Mouse (Mus musculus): ENCODE measurements around the gene Rab15. TPM values are rescaled to one million over a fixed set of nuclear protein-coding genes. Genes with fewer than 3 reads are reported as not detected.
"Not testable (repeated sequence)": the region's sequence is repeated elsewhere in the genome, so short reads cannot be mapped to it uniquely, and the experiment has no call there.

Gene Rab15
- polyA plus RNA-seq, 1 experiment from 2014 or later = 2.0 TPM

GRCm38 (mm10) chr12:76805056-76805811, 17.5 kb downstream of the Rab15 start:
- Histone ChIP-seq H3K4me3 (ENCODE audit: control insufficient read depth in 1 of 2, insufficient read depth in 1 of 2, low read depth in 1 of 2, low read length in 2 of 2) (no peak overlapping the region), H3K9ac (ENCODE audit: low read length) (no peak overlapping the region), H3K4me1 (ENCODE audit: control insufficient read depth in 2 of 2, insufficient read depth in 2 of 2, low read length in 2 of 2) (peaks cover 5% of the 10 kb centered on the region in 2 experiments; a peak in 2 of 4 replicates), H3K27me3 (ENCODE audit: control insufficient read depth, insufficient read depth, low read length) (no peaks in the 10 kb centered on the region), H3K4me2 (ENCODE audit: low read length) (no peak overlapping the region), H3K27ac (replicated peaks in 1 of 2; ENCODE audit: control insufficient read depth in 1 of 2, insufficient read depth in 1 of 2, low read depth in 2 of 2, low read length in 2 of 2) (no peak overlapping the region), H3K36me3 (ENCODE audit: control insufficient read depth, insufficient read depth, low read length) (no peaks in the 10 kb centered on the region), H3K9me3 (ENCODE audit: control insufficient read depth, low read length) (no peaks in the 10 kb centered on the region)
- WGBS = 78% methylated on average over 10 of the region's 10 CpGs
- no peak for ATAC-seq (ENCODE audit: insufficient number of reproducible peaks, insufficient read depth, low FRiP score, low read depth)

- no peak overlapping the region for H3K4me3 ChIP-seq (ENCODE audit: control insufficient read depth in 1 of 2, insufficient read depth in 1 of 2, low read depth in 1 of 2, low read length in 2 of 2)
- peaks cover 5% of the 10 kb centered on the region in 2 experiments; a peak in 2 of 4 replicates for H3K4me1 ChIP-seq (ENCODE audit: control insufficient read depth in 2 of 2, insufficient read depth in 2 of 2, low read length in 2 of 2)
- H3K27ac ChIP-seq (replicated peaks in 1 of 2; ENCODE audit: control insufficient read depth in 1 of 2, insufficient read depth in 1 of 2, low read depth in 2 of 2, low read length in 2 of 2) = no peak overlapping the region
- H3K36me3 ChIP-seq (ENCODE audit: control insufficient read depth, insufficient read depth, low read length) = no peaks in the 10 kb centered on the region
- WGBS = 46% methylated on average over 7 of the region's 7 CpGs
- no peaks in the 10 kb centered on the region for H3K27me3 ChIP-seq (ENCODE audit: control insufficient read depth, insufficient read depth, low read length)
- no peak overlapping the region for H3K9ac ChIP-seq (ENCODE audit: low read length)
- peak; percentile 16; the same call in 1 of the 2 replicates for ATAC-seq (ENCODE audit: insufficient number of reproducible peaks, insufficient read depth, low FRiP score, low read depth)
- H3K9me3 ChIP-seq (ENCODE audit: control insufficient read depth, low read length) = no peaks in the 10 kb centered on the region
- H3K4me2 ChIP-seq (ENCODE audit: low read length) = no peak overlapping the region
Measured at GRCm38 (mm10) chr12:76803700-76804252, 18.9 kb downstream of the Rab15 start.

GRCm38 (mm10) chr12:76803028-76803427, 19.7 kb downstream of the Rab15 start:
- no peaks in the 10 kb centered on the region for H3K9me3 ChIP-seq (ENCODE audit: control insufficient read depth, low read length)
- H3K4me1 ChIP-seq (ENCODE audit: control insufficient read depth in 2 of 2, insufficient read depth in 2 of 2, low read length in 2 of 2) = peaks cover 5% of the 10 kb centered on the region in 2 experiments; a peak in 2 of 4 replicates
- no peak overlapping the region for H3K4me3 ChIP-seq (ENCODE audit: control insufficient read depth in 1 of 2, insufficient read depth in 1 of 2, low read depth in 1 of 2, low read length in 2 of 2)
- no peak overlapping the region for H3K9ac ChIP-seq (ENCODE audit: low read length)
- no peak overlapping the region for H3K27ac ChIP-seq (replicated peaks in 1 of 2; ENCODE audit: control insufficient read depth in 1 of 2, insufficient read depth in 1 of 2, low read depth in 2 of 2, low read length in 2 of 2)
- ATAC-seq (ENCODE audit: insufficient number of reproducible peaks, insufficient read depth, low FRiP score, low read depth) = no peak
- H3K4me2 ChIP-seq (ENCODE audit: low read length) = no peak overlapping the region
- 61% methylated on average over 10 of the region's 10 CpGs for WGBS
- no peaks in the 10 kb centered on the region for H3K36me3 ChIP-seq (ENCODE audit: control insufficient read depth, insufficient read depth, low read length)
- H3K27me3 ChIP-seq (ENCODE audit: control insufficient read depth, insufficient read depth, low read length) = no peaks in the 10 kb centered on the region

- H3K4me3 ChIP-seq (ENCODE audit: control insufficient read depth in 1 of 2, insufficient read depth in 1 of 2, low read depth in 1 of 2, low read length in 2 of 2) = no peak overlapping the region
- H3K27me3 ChIP-seq (ENCODE audit: control insufficient read depth, insufficient read depth, low read length) = no peaks in the 10 kb centered on the region
- H3K4me2 ChIP-seq (ENCODE audit: low read length) = no peak overlapping the region
- no peak overlapping the region for H3K9ac ChIP-seq (ENCODE audit: low read length)
- no peaks in the 10 kb centered on the region for H3K36me3 ChIP-seq (ENCODE audit: control insufficient read depth, insufficient read depth, low read length)
- no peak for ATAC-seq (ENCODE audit: insufficient number of reproducible peaks, insufficient read depth, low FRiP score, low read depth)
- H3K27ac ChIP-seq (replicated peaks in 1 of 2; ENCODE audit: control insufficient read depth in 1 of 2, insufficient read depth in 1 of 2, low read depth in 2 of 2, low read length in 2 of 2) = no peak overlapping the region
- H3K4me1 ChIP-seq (ENCODE audit: control insufficient read depth in 2 of 2, insufficient read depth in 2 of 2, low read length in 2 of 2) = peaks cover 1 to 2% of the 10 kb centered on the region in 2 experiments; a peak in 2 of 4 replicates
- H3K9me3 ChIP-seq (ENCODE audit: control insufficient read depth, low read length) = no peaks in the 10 kb centered on the region
- WGBS = 76% methylated on average over 5 of the region's 5 CpGs
Measured at GRCm38 (mm10) chr12:76798008-76798720, 24.5 kb downstream of the Rab15 start.

- Histone ChIP-seq H3K36me3 (ENCODE audit: control insufficient read depth, insufficient read depth, low read length) (no peaks in the 10 kb centered on the region), H3K9me3 (ENCODE audit: control insufficient read depth, low read length) (no peaks in the 10 kb centered on the region), H3K4me2 (ENCODE audit: low read length) (no peak overlapping the region), H3K4me3 (ENCODE audit: control insufficient read depth in 1 of 2, insufficient read depth in 1 of 2, low read depth in 1 of 2, low read length in 2 of 2) (no peak overlapping the region), H3K27ac (replicated peaks in 1 of 2; ENCODE audit: control insufficient read depth in 1 of 2, insufficient read depth in 1 of 2, low read depth in 2 of 2, low read length in 2 of 2) (no peak overlapping the region), H3K4me1 (ENCODE audit: control insufficient read depth in 2 of 2, insufficient read depth in 2 of 2, low read length in 2 of 2) (no peaks in the 10 kb centered on the region; a peak in 1 of 4 replicates), H3K27me3 (ENCODE audit: control insufficient read depth, insufficient read depth, low read length) (no peaks in the 10 kb centered on the region), H3K9ac (ENCODE audit: low read length) (no peak overlapping the region)
- ATAC-seq (ENCODE audit: insufficient number of reproducible peaks, insufficient read depth, low FRiP score, low read depth) = no peak
- 68% methylated on average over 7 of the region's 7 CpGs for WGBS
Measured at GRCm38 (mm10) chr12:76796938-76797539, 25.7 kb downstream of the Rab15 start.

- H3K27me3 ChIP-seq (ENCODE audit: control insufficient read depth, insufficient read depth, low read length) = no peaks in the 10 kb centered on the region
- H3K4me2 ChIP-seq (ENCODE audit: low read length) = no peak within 1 kb of the TSS
- ATAC-seq (ENCODE audit: insufficient number of reproducible peaks, insufficient read depth, low FRiP score, low read depth) = no peak
- no peak within 1 kb of the TSS for H3K4me3 ChIP-seq (ENCODE audit: control insufficient read depth in 1 of 2, insufficient read depth in 1 of 2, low read depth in 1 of 2, low read length in 2 of 2)
- no peak within 1 kb of the TSS for H3K27ac ChIP-seq (replicated peaks in 1 of 2; ENCODE audit: control insufficient read depth in 1 of 2, insufficient read depth in 1 of 2, low read depth in 2 of 2, low read length in 2 of 2)
- H3K9me3 ChIP-seq (ENCODE audit: control insufficient read depth, low read length) = no peaks in the 10 kb centered on the region
- H3K36me3 ChIP-seq (ENCODE audit: control insufficient read depth, insufficient read depth, low read length) = no peaks in the 10 kb centered on the region
- WGBS = 69% methylated on average over 5 of the region's 5 CpGs
- peaks cover 9 to 12% of the 10 kb centered on the region in 2 experiments for H3K4me1 ChIP-seq (ENCODE audit: control insufficient read depth in 2 of 2, insufficient read depth in 2 of 2, low read length in 2 of 2)
- no peak within 1 kb of the TSS for H3K9ac ChIP-seq (ENCODE audit: low read length)
Measured at GRCm38 (mm10) chr12:76795350-76795749, 27.4 kb downstream of the Rab15 start, which contains the start of gene Gpx2. TSS of gene Gpx2 (minus strand) at chr12:76795554.

GRCm38 (mm10) chr12:76792540-76792939, 30.2 kb downstream of the Rab15 start:
- H3K27ac ChIP-seq (replicated peaks in 1 of 2; ENCODE audit: control insufficient read depth in 1 of 2, insufficient read depth in 1 of 2, low read depth in 2 of 2, low read length in 2 of 2); ATAC-seq (ENCODE audit: insufficient number of reproducible peaks, insufficient read depth, low FRiP score, low read depth); H3K36me3 ChIP-seq (ENCODE audit: control insufficient read depth, insufficient read depth, low read length); H3K4me3 ChIP-seq (ENCODE audit: control insufficient read depth in 1 of 2, insufficient read depth in 1 of 2, low read depth in 1 of 2, low read length in 2 of 2); H3K9me3 ChIP-seq (ENCODE audit: control insufficient read depth, low read length); H3K9ac ChIP-seq (ENCODE audit: low read length); H3K4me2 ChIP-seq (ENCODE audit: low read length); H3K27me3 ChIP-seq (ENCODE audit: control insufficient read depth, insufficient read depth, low read length): not testable (repeated sequence)
- 56% methylated on average over 14 of the region's 14 CpGs for WGBS
- H3K4me1 ChIP-seq (ENCODE audit: control insufficient read depth in 2 of 2, insufficient read depth in 2 of 2, low read length in 2 of 2) = peaks cover 13 to 21% of the 10 kb centered on the region in 2 experiments

Data from heart, embryonic 14.5 days (tissue).